Comparison of ENCODE assay signal across 8 mouse cellular contexts in the genomic region with DNA sequence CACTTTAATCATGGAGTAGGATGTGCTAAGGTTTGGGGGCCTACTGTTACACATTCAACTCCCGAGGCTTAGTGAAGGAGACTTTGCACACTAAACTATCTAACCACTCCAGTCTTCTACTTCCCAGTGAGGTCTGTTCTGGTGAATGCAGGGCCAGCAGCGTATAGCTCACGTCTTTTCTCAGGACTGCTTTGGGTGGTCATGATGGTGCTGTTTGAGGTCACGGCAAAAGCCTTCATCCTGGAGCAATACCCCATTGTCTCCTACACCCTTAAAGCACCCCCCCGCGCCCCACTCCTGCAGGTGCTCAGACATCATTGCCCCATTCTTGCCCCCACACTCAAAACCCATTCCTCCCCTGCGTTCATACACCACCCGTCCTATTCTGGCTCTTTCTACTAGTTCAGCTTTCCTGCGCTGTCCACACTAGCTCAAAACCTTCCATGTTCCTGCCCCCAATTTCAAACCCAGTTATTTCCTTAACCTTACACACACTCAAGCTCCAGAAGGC. TPM values are rescaled to one million over a fixed set of nuclear protein-coding genes. Genes with fewer than 3 reads are reported as not detected.
DNase-seq lines count a peak whose midpoint lies in the region; ATAC-seq and TF ChIP-seq lines count a peak whose summit lies in the region.

No protein-coding gene starts in this region.

- no peak overlapping the region for H3K27ac ChIP-seq in kidney, adult 2 months (ENCODE audit: insufficient read depth, low read depth, low read length)
- H3K27ac ChIP-seq in bone marrow macrophage, adult 2 months (ENCODE audit: insufficient read depth, low read depth, low read length) = no peak overlapping the region
- H3K27ac ChIP-seq in forebrain, embryonic 16.5 days (ENCODE audit: low read length) = peak overlapping the region; percentile 86; the same call in 1 of the 2 replicates
- peak overlapping the region; percentile 14; the same call in 1 of the 2 replicates for H3K27ac ChIP-seq in midbrain, embryonic 11.5 days (ENCODE audit: low read depth, low read length)

- H3K9me3 ChIP-seq in forebrain, embryonic 16.5 days (ENCODE audit: control insufficient read depth, low read length) = no peaks in the 10 kb centered on the region
- no peaks in the 10 kb centered on the region for H3K9me3 ChIP-seq in midbrain, embryonic 11.5 days (ENCODE audit: control insufficient read depth, low read length)

- H3K9ac ChIP-seq in forebrain, embryonic 16.5 days (replicated peaks; ENCODE audit: low read depth, low read length) = peak overlapping the region; percentile 82
- peak overlapping the region; percentile 79 for H3K9ac ChIP-seq in midbrain, embryonic 11.5 days (ENCODE audit: low read length)

- H3K36me3 ChIP-seq in kidney, adult 2 months (ENCODE audit: control insufficient read depth, insufficient read depth, low read length) = no peaks in the 10 kb centered on the region
- H3K36me3 ChIP-seq in forebrain, embryonic 16.5 days (ENCODE audit: control insufficient read depth, insufficient read depth) = no peaks in the 10 kb centered on the region
- H3K36me3 ChIP-seq in midbrain, embryonic 11.5 days (ENCODE audit: control insufficient read depth, insufficient read depth, low read length) = no peaks in the 10 kb centered on the region

- TF ChIP-seq POLR2A in kidney, adult 2 months (IDR thresholded peaks at IDR 0.05; ENCODE audit: low read depth, low read length) = no peak
- TF ChIP-seq POLR2A in bone marrow macrophage, adult 2 months (IDR thresholded peaks at IDR 0.05; ENCODE audit: borderline replicate concordance, low read depth, low read length) = no peak

- TF ChIP-seq CTCF in kidney, adult 2 months (conservative IDR thresholded peaks at IDR 0.05; ENCODE audit: insufficient read depth, insufficient read length, low read depth, low read length) = no peak
- TF ChIP-seq CTCF in bone marrow macrophage, adult 2 months (IDR thresholded peaks at IDR 0.05; ENCODE audit: low read depth, low read length) = no peak

- H3K4me3 ChIP-seq in kidney, adult 2 months (ENCODE audit: insufficient read depth, low read depth, low read length) = peak overlapping the region; percentile 77
- H3K4me3 ChIP-seq in bone marrow macrophage, adult 2 months (ENCODE audit: insufficient read depth, low read length) = peak overlapping the region; percentile 97
- H3K4me3 ChIP-seq in forebrain, embryonic 16.5 days (replicated peaks; ENCODE audit: low read length) = peak overlapping the region; percentile 86
- peak overlapping the region; percentile 92 for H3K4me3 ChIP-seq in midbrain, embryonic 11.5 days (ENCODE audit: low read depth, low read length)

- peak overlapping the region; percentile 67 for H3K4me2 ChIP-seq in forebrain, embryonic 16.5 days (ENCODE audit: low read length)
- peak overlapping the region; percentile 79 for H3K4me2 ChIP-seq in midbrain, embryonic 11.5 days

- no peaks in the 10 kb centered on the region for H3K27me3 ChIP-seq in kidney, adult 2 months (replicated peaks; ENCODE audit: control insufficient read depth, insufficient read depth, low read length)
- H3K27me3 ChIP-seq in forebrain, embryonic 16.5 days (replicated peaks; ENCODE audit: control insufficient read depth, insufficient read depth, low read length) = no peaks in the 10 kb centered on the region
- no peaks in the 10 kb centered on the region for H3K27me3 ChIP-seq in midbrain, embryonic 11.5 days (ENCODE audit: control insufficient read depth, insufficient read depth, low read length)

- no peak; the same call in 1 of the 2 replicates for ATAC-seq in forebrain, embryonic 16.5 days
- ATAC-seq in midbrain, embryonic 11.5 days (ENCODE audit: low FRiP score) = no peak; the same call in 1 of the 2 replicates

- no peak for DNase-seq in kidney, adult 2 months
- DNase-seq in kidney, adult 8-10 months = no peak
- peak; percentile 83 for DNase-seq in midbrain, embryonic 11.5 days (ENCODE audit: low spot score, missing footprints)
- no peak for DNase-seq in left cerebral cortex, adult 18-20 months (ENCODE audit: low spot score in 2 of 2)
- no peak for DNase-seq in adrenal gland, adult (ENCODE audit: inconsistent age in 2 of 2, low spot score in 1 of 2)
- no peak for DNase-seq in cerebellum, adult 9-11 months

- 30% methylated on average over 9 of the region's 9 CpGs for WGBS in kidney, adult 2 months
- 15% methylated on average over 9 of the region's 9 CpGs for WGBS in forebrain, embryonic 16.5 days
- 18% methylated on average over 9 of the region's 9 CpGs for WGBS in midbrain, embryonic 11.5 days

- peaks cover 5% of the 10 kb centered on the region; the same call in 1 of the 2 replicates for H3K4me1 ChIP-seq in kidney, adult 2 months (ENCODE audit: control insufficient read depth, insufficient read depth, low read length)
- H3K4me1 ChIP-seq in bone marrow macrophage, adult 2 months (ENCODE audit: control insufficient read depth, insufficient read depth, low read length) = peaks cover 16% of the 10 kb centered on the region
- peaks cover 15% of the 10 kb centered on the region for H3K4me1 ChIP-seq in forebrain, embryonic 16.5 days (replicated peaks; ENCODE audit: control insufficient read depth, insufficient read depth, low read length)
- H3K4me1 ChIP-seq in midbrain, embryonic 11.5 days (ENCODE audit: control insufficient read depth, insufficient read depth, low read length) = peaks cover 14% of the 10 kb centered on the region

RNA-seq across cellular contexts. Expression of a gene that starts 0.5 kb away (rescaled TPM):
- 58.9 and 70.1 TPM in 2 replicates for polyA plus RNA-seq in kidney, adult 2 months (2012; rRNA removed)
- 25.2 and 27.4 TPM in 2 replicates for polyA plus RNA-seq in bone marrow macrophage, adult 2 months (2012; ENCODE audit: insufficient read depth, insufficient read length, missing spikeins)
- polyA plus RNA-seq in forebrain, embryonic 16.5 days (2015; fragmentation: Nextera tagmentation; extraction: Ambion mirVana) = 60.2 and 61.9 TPM in 2 replicates
- polyA plus RNA-seq in midbrain, embryonic 11.5 days (2014; fragmentation: Nextera tagmentation; extraction: Ambion mirVana) = 33.6 and 36.9 TPM in 2 replicates
- total RNA-seq in left cerebral cortex, adult 18-20 months (2021) = 10 to 100 TPM; 36.4 to 36.6 TPM

RNA-seq across cellular contexts. Expression of a gene that starts 16.6 kb away (rescaled TPM):
- 30.6 and 33.7 TPM in 2 replicates for polyA plus RNA-seq in kidney, adult 2 months (2012; rRNA removed)
- polyA plus RNA-seq in bone marrow macrophage, adult 2 months (2012; ENCODE audit: insufficient read depth, insufficient read length, missing spikeins) = 0.46 and 0.73 TPM in 2 replicates
- polyA plus RNA-seq in forebrain, embryonic 16.5 days (2015; fragmentation: Nextera tagmentation; extraction: Ambion mirVana) = 4.1 and 5.1 TPM in 2 replicates
- polyA plus RNA-seq in midbrain, embryonic 11.5 days (2014; fragmentation: Nextera tagmentation; extraction: Ambion mirVana) = 1.7 and 1.8 TPM in 2 replicates
- total RNA-seq in left cerebral cortex, adult 18-20 months (2021) = 10 to 100 TPM; 58.5 to 60.4 TPM

RNA-seq across cellular contexts. Expression of a gene that starts 30.1 kb away (rescaled TPM):
- polyA plus RNA-seq in kidney, adult 2 months (2012; rRNA removed) = 14.9 and 19.6 TPM in 2 replicates
- 9.2 and 10.4 TPM in 2 replicates for polyA plus RNA-seq in bone marrow macrophage, adult 2 months (2012; ENCODE audit: insufficient read depth, insufficient read length, missing spikeins)
- 7.8 and 10.1 TPM in 2 replicates for polyA plus RNA-seq in forebrain, embryonic 16.5 days (2015; fragmentation: Nextera tagmentation; extraction: Ambion mirVana)
- polyA plus RNA-seq in midbrain, embryonic 11.5 days (2014; fragmentation: Nextera tagmentation; extraction: Ambion mirVana) = 8.6 and 10.6 TPM in 2 replicates
- total RNA-seq in left cerebral cortex, adult 18-20 months (2021) = 10 to 100 TPM; 49.2 to 53.6 TPM

Comparison
In these comparisons a context has a peak if more than half of its experiments do, and no peak if none do; other contexts are left out.
1. H3K27ac ChIP-seq: peak in forebrain, embryonic 16.5 days (single experiment) and midbrain, embryonic 11.5 days (single experiment); none in kidney, adult 2 months (single experiment) and bone marrow macrophage, adult 2 months (single experiment).
2. Peak in every context shown above with its lines, with median percentiles within 50 percentile points of each other: H3K4me3 ChIP-seq.